Mouse (Mus musculus): ENCODE results near the gene Stxbp4. TPM values are rescaled to one million over a fixed set of nuclear protein-coding genes. Genes with fewer than 3 reads are reported as not detected.

The Stxbp4 gene
- polyA plus RNA-seq, 1 experiment from 2014 or later, result 22.1 TPM

- Histone ChIP-seq H3K27ac (no peak overlapping the region), H3K9ac (no peak overlapping the region), H3K36me3 (0 out of 2 replicates have a peak, but pooled peaks cover 3% of the 10 kb centered on the region), H3K4me2 (no peak overlapping the region), H3K4me1 (no peaks in the 10 kb centered on the region), H3K4me3 (no peak overlapping the region), H3K9me3 (no peaks in the 10 kb centered on the region), H3K27me3 (no peaks in the 10 kb centered on the region)
- WGBS, result 64% methylated on average over 13 of the region's 13 CpGs
- no peak for ATAC-seq (ENCODE audit: insufficient number of reproducible peaks, low FRiP score, low TSS enrichment, low read depth)
Measured at GRCm38 (mm10) chr11:90548560-90548959, 89.3 kb downstream of the Stxbp4 start.

DNA sequence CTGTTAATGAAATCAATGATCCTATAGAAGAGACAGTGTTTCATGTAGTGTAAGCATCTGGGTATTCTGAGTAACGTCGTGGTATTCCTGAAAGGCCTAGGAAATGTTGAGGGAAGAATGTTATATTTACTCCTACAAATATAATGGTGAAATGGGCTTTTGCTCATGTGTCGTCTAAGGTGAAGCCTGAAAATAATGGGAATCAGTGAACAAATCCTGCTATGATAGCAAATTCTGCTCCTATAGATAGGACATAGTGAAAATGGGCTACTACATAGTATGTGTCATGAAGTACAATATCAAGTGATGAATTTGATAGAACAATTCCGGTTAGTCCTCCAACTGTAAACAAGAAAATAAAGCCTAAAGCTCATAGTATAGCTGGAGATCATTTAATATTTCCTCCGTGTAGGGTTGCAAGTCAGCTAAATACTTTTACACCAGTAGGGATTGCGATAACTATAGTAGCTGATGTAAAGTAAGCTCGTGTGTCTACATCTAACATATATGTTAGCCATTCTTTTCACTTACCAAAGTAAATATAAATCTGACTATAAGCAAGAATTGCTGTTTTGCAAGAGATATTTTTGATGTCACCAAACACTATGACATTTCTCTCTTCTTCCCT is 99.1 kb downstream of the Stxbp4 start:
- no peak overlapping the region for H3K9ac ChIP-seq
- H3K36me3 ChIP-seq, result peaks cover 14% of the 10 kb centered on the region
- no peak overlapping the region for H3K27ac ChIP-seq
- H3K4me3 ChIP-seq, result no peak overlapping the region
- WGBS, result 94% methylated on average over 7 of the region's 7 CpGs
- no peaks in the 10 kb centered on the region for H3K27me3 ChIP-seq
- H3K4me1 ChIP-seq, result no peaks in the 10 kb centered on the region
- no peak overlapping the region for H3K4me2 ChIP-seq
- no peak for ATAC-seq (ENCODE audit: insufficient number of reproducible peaks, low FRiP score, low TSS enrichment, low read depth)
- H3K9me3 ChIP-seq, result no peaks in the 10 kb centered on the region

DNA sequence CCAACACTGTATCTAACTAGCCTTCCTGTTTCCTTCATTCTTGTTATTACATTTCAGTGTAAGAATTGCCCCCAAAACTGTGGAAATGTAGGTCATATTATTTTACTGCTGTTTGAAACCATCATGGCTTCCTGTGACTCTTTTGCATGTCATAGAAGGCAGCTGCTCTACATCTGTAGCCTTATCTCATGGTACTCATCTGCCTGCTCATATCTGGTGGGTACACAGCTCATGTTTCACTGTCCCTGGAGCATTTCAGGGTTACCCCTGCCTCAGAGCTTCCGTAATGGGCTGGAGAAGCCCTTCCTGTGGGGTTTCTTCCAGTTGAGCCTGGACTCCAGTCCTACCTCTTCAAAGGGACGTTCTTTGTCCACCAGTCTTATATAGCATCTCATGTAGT is 112.6 kb downstream of the Stxbp4 start:
- H3K27me3 ChIP-seq, result no peaks in the 10 kb centered on the region
- WGBS, result 90% methylated on average over 2 of the region's 2 CpGs
- H3K4me3 ChIP-seq, result no peak overlapping the region
- no peak overlapping the region for H3K9ac ChIP-seq
- H3K4me2 ChIP-seq, result no peak overlapping the region
- H3K27ac ChIP-seq, result no peak overlapping the region
- H3K9me3 ChIP-seq, result no peaks in the 10 kb centered on the region
- peaks cover 15% of the 10 kb centered on the region for H3K36me3 ChIP-seq
- H3K4me1 ChIP-seq, result no peaks in the 10 kb centered on the region
- no peak for ATAC-seq (ENCODE audit: insufficient number of reproducible peaks, low FRiP score, low TSS enrichment, low read depth)

GRCm38 (mm10) chr11:90521040-90521439 is 116.8 kb downstream of the Stxbp4 start:
- WGBS, result 57% methylated on average over 8 of the region's 8 CpGs
- Histone ChIP-seq H3K36me3 (peaks cover 18% of the 10 kb centered on the region), H3K9ac (no peak overlapping the region), H3K4me1 (no peaks in the 10 kb centered on the region), H3K9me3 (no peaks in the 10 kb centered on the region), H3K4me2 (no peak overlapping the region), H3K4me3 (no peak overlapping the region), H3K27ac (no peak overlapping the region), H3K27me3 (no peaks in the 10 kb centered on the region)
- ATAC-seq (ENCODE audit: insufficient number of reproducible peaks, low FRiP score, low TSS enrichment, low read depth), result no peak

DNA sequence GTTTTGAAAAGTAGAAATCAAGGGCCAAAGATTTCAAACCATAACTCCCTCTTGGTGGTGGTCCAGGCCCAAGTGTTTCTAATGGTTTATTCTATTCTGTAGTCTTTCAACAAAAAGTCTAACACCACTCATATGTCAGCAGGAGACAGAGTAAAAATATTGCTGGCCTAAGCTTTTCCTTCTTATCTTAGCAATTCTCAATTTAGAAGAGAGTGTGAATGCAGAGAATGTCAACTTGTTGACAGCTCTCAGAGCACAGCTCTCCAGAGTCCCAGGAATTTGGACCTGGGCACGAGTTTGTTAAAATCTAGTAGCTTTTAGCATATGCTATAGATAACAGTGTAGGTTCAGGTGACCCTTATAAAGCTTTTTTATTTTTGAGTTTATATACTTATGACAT is 120.1 kb downstream of the Stxbp4 start:
- Histone ChIP-seq H3K4me2 (no peak overlapping the region), H3K36me3 (peaks cover 18% of the 10 kb centered on the region), H3K27ac (no peak overlapping the region), H3K4me3 (no peak overlapping the region), H3K9me3 (no peaks in the 10 kb centered on the region), H3K4me1 (no peaks in the 10 kb centered on the region), H3K27me3 (no peaks in the 10 kb centered on the region), H3K9ac (no peak overlapping the region)
- no peak for ATAC-seq (ENCODE audit: insufficient number of reproducible peaks, low FRiP score, low TSS enrichment, low read depth)
- 63% methylated on average over 1 of the region's 1 CpGs for WGBS

GRCm38 (mm10) chr11:90512538-90513219 is 125.2 kb downstream of the Stxbp4 start:
- Histone ChIP-seq H3K4me3 (no peak overlapping the region), H3K9me3 (no peaks in the 10 kb centered on the region), H3K27ac (no peak overlapping the region), H3K4me1 (no peaks in the 10 kb centered on the region), H3K9ac (no peak overlapping the region), H3K27me3 (no peaks in the 10 kb centered on the region), H3K36me3 (peaks cover 10% of the 10 kb centered on the region), H3K4me2 (no peak overlapping the region)
- WGBS, result 79% methylated on average over 5 of the region's 5 CpGs
- ATAC-seq (ENCODE audit: insufficient number of reproducible peaks, low FRiP score, low TSS enrichment, low read depth), result no peak

DNA sequence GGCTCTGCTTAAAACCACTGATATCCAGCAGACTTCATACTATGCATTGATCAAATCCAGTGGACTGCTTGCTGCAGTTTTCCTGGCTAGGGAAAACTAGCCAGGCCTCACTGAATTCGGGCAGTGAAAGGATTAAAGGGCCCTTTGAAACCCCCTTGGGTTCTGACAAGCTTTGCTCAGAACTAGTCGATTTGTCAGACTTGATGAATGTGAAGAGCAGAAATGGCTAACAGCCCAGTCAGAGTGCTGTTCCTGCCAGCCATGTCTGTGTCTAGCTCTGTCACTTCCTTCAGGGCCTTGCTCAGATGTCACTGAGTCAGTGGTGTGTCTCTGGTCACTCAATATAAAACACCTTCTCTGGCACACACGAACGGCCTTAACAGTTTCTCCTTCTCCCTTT is 136.0 kb downstream of the Stxbp4 start:
- Histone ChIP-seq H3K4me2 (no peak overlapping the region), H3K27me3 (no peaks in the 10 kb centered on the region), H3K4me3 (no peak overlapping the region), H3K9ac (no peak overlapping the region), H3K9me3 (no peaks in the 10 kb centered on the region), H3K4me1 (no peaks in the 10 kb centered on the region), H3K36me3 (peaks cover 3% of the 10 kb centered on the region; the same call in 1 of the 2 replicates), H3K27ac (no peak overlapping the region)
- WGBS, result 62% methylated on average over 4 of the region's 4 CpGs
- no peak for ATAC-seq (ENCODE audit: insufficient number of reproducible peaks, low FRiP score, low TSS enrichment, low read depth)

DNA sequence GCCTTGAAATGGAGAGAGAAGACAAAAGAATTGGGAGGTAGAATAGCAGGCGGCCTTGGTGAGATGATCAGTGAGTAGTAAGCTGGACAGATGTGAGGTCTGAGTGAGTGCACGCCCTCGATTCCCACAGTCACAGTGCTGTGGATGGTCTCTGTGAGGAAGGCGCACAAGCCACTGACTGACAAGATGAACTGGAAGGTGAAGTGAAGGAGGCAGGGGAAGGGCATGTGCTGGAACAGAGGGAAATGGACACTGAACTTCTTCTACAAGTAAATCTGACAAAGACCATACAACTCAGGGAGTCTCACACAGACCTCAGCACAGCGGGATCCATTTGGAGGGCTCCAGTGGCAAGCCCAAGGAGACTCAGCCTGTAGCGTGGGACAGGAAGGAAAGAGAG is 138.0 kb downstream of the Stxbp4 start:
- Histone ChIP-seq H3K4me1 (peaks cover 2% of the 10 kb centered on the region; the same call in 1 of the 2 replicates), H3K27ac (no peak overlapping the region), H3K4me3 (no peak overlapping the region), H3K9me3 (no peaks in the 10 kb centered on the region), H3K36me3 (no peaks in the 10 kb centered on the region), H3K27me3 (no peaks in the 10 kb centered on the region), H3K9ac (no peak overlapping the region), H3K4me2 (no peak overlapping the region)
- 93% methylated on average over 6 of the region's 6 CpGs for WGBS
- no peak for ATAC-seq (ENCODE audit: insufficient number of reproducible peaks, low FRiP score, low TSS enrichment, low read depth)

- H3K4me2 ChIP-seq, result no peak overlapping the region
- peaks cover 2% of the 10 kb centered on the region; the same call in 1 of the 2 replicates for H3K4me1 ChIP-seq
- WGBS, result 59% methylated on average over 5 of the region's 5 CpGs
- no peaks in the 10 kb centered on the region for H3K27me3 ChIP-seq
- no peak overlapping the region for H3K27ac ChIP-seq
- H3K36me3 ChIP-seq, result no peaks in the 10 kb centered on the region
- no peak for ATAC-seq (ENCODE audit: insufficient number of reproducible peaks, low FRiP score, low TSS enrichment, low read depth)
- H3K9ac ChIP-seq, result no peak overlapping the region
- H3K9me3 ChIP-seq, result no peaks in the 10 kb centered on the region
- H3K4me3 ChIP-seq, result no peak overlapping the region
Measured at GRCm38 (mm10) chr11:90498461-90498860, 139.4 kb downstream of the Stxbp4 start.

DNA sequence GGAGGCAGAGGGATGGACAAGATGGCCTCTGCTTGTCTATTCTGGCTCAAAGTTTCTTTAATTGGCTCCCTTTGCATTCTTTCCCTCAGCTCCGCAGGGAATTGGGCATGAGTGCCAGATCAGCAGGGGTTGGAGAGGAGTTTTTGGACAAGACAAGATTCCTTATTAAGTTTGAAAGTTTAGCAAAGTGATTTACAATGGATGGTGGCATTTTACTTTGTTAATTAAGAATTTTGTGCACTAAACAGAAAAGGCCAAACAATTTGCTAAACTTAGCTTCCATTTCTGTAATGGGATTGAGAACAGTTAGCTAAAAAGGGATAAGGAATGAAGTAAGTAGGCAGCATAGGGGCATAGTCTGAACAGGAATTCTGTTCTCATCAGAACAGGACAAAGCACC is 142.9 kb downstream of the Stxbp4 start:
- no peak overlapping the region for H3K4me2 ChIP-seq
- H3K27ac ChIP-seq, result no peak overlapping the region
- no peaks in the 10 kb centered on the region for H3K27me3 ChIP-seq
- no peaks in the 10 kb centered on the region for H3K9me3 ChIP-seq
- H3K4me1 ChIP-seq, result peaks cover 2% of the 10 kb centered on the region; the same call in 1 of the 2 replicates
- 48% methylated on average over 1 of the region's 1 CpGs for WGBS
- H3K4me3 ChIP-seq, result no peak overlapping the region
- H3K36me3 ChIP-seq, result peaks cover 9% of the 10 kb centered on the region; the same call in 1 of the 2 replicates
- H3K9ac ChIP-seq, result no peak overlapping the region
- ATAC-seq (ENCODE audit: insufficient number of reproducible peaks, low FRiP score, low TSS enrichment, low read depth), result no peak

- Histone ChIP-seq H3K27me3 (no peaks in the 10 kb centered on the region), H3K9ac (no peak overlapping the region), H3K9me3 (no peaks in the 10 kb centered on the region), H3K4me2 (no peak overlapping the region), H3K4me3 (no peak overlapping the region), H3K27ac (no peak overlapping the region), H3K4me1 (peaks cover 2% of the 10 kb centered on the region; the same call in 1 of the 2 replicates), H3K36me3 (peaks cover 18% of the 10 kb centered on the region)
- no peak for ATAC-seq (ENCODE audit: insufficient number of reproducible peaks, low FRiP score, low TSS enrichment, low read depth)
- WGBS, result 95% methylated on average over 4 of the region's 4 CpGs
Measured at GRCm38 (mm10) chr11:90492511-90492910, 145.4 kb downstream of the Stxbp4 start.

- no peaks in the 10 kb centered on the region for H3K27me3 ChIP-seq
- H3K9ac ChIP-seq, result no peak overlapping the region
- H3K36me3 ChIP-seq, result peaks cover 23% of the 10 kb centered on the region
- WGBS, result 91% methylated on average over 10 of the region's 10 CpGs
- H3K27ac ChIP-seq, result no peak overlapping the region
- no peak overlapping the region for H3K4me2 ChIP-seq
- no peak for ATAC-seq (ENCODE audit: insufficient number of reproducible peaks, low FRiP score, low TSS enrichment, low read depth)
- H3K4me1 ChIP-seq, result no peaks in the 10 kb centered on the region
- no peak overlapping the region for H3K4me3 ChIP-seq
- H3K9me3 ChIP-seq, result no peaks in the 10 kb centered on the region
Measured at GRCm38 (mm10) chr11:90489166-90489565, 148.7 kb downstream of the Stxbp4 start.

Data from limb, embryonic 15.5 days (tissue).